Mouse (Mus musculus) ES-E14 (cell line): Measurements from ENCODE around the gene Spg20.

Experiments
- CHD2 ChIP-seq: IDR thresholded peaks from 2 replicates; pipeline ENCODE4 v1.6.1; 2014; ENCODE audit warnings: mild to moderate bottlenecking, low read depth, low read length, inconsistent platforms
- HCFC1 ChIP-seq: IDR thresholded peaks from 2 replicates; pipeline ENCODE4 v1.6.1; 2012; ENCODE audit warnings: low read length, inconsistent platforms, borderline replicate concordance; ENCODE audit not compliant: insufficient read depth
- MAFK ChIP-seq: IDR thresholded peaks from 2 replicates; pipeline ENCODE4 v1.6.1; 2014; ENCODE audit warnings: mild to moderate bottlenecking, low read depth, low read length, inconsistent platforms; ENCODE audit not compliant: insufficient read depth
- ZC3H11A ChIP-seq: IDR thresholded peaks from 2 replicates; pipeline ENCODE4 v1.6.1; 2012; ENCODE audit warnings: low read depth, mild to moderate bottlenecking, inconsistent platforms, low read length, borderline replicate concordance
- ZNF384 ChIP-seq: IDR thresholded peaks from 2 replicates; pipeline ENCODE4 v1.6.1; 2012; ENCODE audit warnings: low read depth, low read length, inconsistent platforms

DNA sequence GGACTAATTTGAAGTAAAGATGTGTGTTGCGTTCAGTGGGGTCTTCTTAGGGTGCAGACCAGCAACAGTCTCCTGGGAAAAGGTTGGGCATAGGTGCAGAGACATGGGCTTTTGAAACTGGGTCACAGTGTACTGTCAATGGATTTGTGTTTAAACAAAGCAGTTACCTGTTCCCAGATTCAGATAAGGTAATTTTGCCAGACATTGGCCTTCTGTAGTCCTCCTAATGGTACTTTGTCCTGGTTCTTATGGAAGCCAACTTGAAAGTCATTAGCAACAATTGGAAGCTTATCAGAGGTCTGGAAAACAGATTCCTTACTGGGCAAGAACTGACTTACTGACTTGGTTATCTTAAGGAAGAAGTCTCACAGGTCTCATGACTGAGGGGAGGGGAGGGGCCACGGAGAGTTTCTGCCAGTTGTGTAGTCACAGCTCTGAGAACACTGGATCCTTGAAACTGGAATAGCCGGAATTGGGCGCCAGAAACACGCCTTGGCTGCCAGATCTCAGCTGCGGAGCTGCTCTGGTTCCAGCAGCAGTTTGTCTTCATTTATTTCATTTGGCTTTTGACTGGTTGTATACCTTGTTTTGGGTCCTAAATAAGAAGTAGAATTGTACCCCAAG, 7.5 kb downstream of the Spg20 start:
- no peak for TF ChIP-seq ZC3H11A
- no peak for TF ChIP-seq CHD2
- no peak for TF ChIP-seq MAFK
- no peak for TF ChIP-seq ZNF384
- no peak for TF ChIP-seq HCFC1
